Mouse (Mus musculus): ENCODE results near the gene Endod1.

The Endod1 gene

DNA sequence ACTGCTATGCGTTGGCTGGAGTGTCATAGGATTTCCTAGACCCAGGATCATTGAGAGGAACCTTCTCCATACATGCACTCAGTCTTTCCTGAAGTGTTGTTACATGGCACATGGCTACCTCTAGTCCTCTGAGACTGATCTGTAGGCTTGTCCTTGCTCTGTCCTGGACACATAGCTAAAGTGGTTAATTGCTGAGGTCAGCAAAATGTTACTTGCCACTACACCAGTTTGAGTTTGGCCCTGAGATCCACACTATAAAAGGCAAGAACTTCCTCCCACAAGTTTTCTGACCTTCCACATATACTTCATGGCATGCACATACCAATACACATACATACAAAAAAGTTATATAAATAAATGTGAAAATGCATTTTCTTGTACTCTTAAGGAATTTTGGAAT lies 64.7 kb downstream of the Endod1 start:
- no peak for DNase-seq (ENCODE audit: low spot score)

DNA sequence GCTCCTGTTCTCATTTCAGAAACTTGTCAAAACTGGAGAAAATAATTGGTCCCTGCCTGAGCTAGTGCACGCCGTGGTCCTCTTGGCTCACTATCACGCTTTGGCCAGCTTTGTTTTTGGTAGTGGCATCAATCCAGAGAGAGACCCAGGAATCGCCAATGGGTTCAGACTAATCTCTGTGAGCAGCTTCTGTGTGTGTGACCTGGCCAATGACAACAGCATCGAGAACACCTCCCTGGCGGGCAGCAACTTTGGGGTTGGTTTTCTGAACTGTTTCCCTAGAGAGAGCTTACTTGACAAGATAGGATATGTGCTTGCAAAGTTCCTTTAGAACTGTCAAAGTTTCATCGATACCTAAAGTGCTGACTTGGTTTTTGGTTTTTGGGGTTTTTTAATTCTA lies 66.8 kb downstream of the Endod1 start:
- no peak for DNase-seq (ENCODE audit: low spot score)

DNA sequence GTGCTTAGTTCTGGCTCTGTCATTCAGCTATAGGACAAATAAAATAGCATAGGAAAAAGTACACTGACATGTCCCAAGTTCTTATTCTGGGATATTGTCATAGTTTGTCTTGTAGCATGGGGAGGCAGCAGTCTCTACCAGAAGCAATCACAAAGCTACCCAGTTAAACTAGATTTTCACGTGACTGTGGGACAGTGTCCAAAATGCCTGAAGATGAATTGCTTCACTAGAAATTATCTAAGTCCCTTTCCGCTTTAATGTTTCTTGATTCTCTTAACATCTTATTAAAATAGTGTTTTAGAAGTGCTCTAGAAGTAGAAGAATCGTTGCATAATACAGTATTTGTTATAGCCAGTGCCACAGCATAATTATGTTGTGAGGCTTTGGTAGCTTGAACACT lies 67.3 kb downstream of the Endod1 start:
- no peak for DNase-seq (ENCODE audit: low spot score)

DNA sequence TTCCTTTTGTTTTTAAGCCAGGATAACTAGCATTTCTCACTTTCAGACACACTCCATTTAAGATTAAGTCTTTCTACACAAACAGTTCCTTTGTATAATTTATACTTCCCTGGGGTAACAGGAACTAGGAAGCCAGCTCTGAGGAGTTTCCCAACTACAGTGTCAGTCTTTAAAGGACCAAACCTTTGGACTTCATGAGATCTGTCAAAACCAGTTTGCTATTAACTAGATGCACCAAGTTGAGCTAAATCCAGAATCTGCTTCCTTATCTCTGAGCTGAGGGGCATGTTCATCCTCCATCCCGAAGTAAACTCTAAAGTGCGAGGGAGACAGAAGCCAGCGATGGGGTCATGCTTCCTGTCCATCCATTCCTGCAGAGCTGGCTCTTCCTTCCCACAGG lies 74.0 kb downstream of the Endod1 start:
- DNase-seq (ENCODE audit: low spot score) = no peak

DNA sequence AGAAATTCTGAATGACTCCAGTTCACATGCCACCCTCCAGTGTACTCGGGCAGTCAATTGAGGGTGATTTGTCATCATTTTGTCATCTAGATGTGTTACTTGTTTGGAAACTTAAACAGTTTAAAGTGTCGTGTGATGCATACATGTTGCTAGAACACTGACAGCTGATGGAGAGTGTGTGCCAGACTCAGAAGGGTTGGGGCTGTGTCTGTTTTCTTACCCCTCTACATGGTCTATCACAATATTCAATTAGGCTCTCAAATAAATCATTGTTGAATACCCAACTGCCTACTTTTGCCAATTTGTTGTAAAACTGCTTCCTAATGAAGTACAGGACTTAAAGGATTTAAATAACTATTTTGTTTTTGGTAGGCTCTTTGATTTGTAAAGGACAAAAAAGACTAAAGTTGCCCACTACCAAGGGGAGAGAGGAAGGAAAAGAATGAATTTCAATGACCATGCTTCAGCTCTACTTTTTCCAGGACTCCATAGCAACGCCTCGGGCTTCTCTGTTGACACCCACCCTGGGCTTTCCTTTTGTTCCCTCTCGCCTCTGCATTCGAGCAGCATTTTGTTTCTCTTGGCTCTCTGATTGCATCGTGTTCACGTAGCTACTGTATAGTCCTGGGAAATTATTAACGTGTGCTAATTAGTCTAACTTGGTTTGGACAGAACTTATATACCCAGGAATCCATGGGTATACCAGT lies 76.9 kb downstream of the Endod1 start:
- DNase-seq (ENCODE audit: low spot score) = no peak

Data from ovary, postnatal 10 days (tissue).